Mouse (Mus musculus): ENCODE data around the gene Sf3b2. TPM values are rescaled to one million over a fixed set of nuclear protein-coding genes. Genes with fewer than 3 reads are reported as not detected.

The Sf3b2 gene
- 291 and 302 TPM in 2 replicates for polyA plus RNA-seq (2015; fragmentation: Nextera tagmentation; extraction: Ambion mirVana)

- Histone ChIP-seq H3K27me3 (no peaks in the 10 kb centered on the region), H3K9me3 (no peaks in the 10 kb centered on the region)
- peak; percentile 96 for ATAC-seq (ENCODE audit: insufficient number of reproducible peaks, low FRiP score, low TSS enrichment, low read depth)
These were observed at the start of gene Sf3b2 for GRCm38 (mm10) chr19:5294972-5295735. Gene Sf3b2, minus strand, starts transcription at chr19:5295455.

GRCm38 (mm10) chr19:5341360-5341759 is 46.1 kb upstream of the Sf3b2 start:
- no peak overlapping the region for H3K9ac ChIP-seq
- H3K9me3 ChIP-seq: no peaks in the 10 kb centered on the region
- H3K4me3 ChIP-seq: no peak overlapping the region
- no peaks in the 10 kb centered on the region for H3K27me3 ChIP-seq
- H3K4me1 ChIP-seq: no peaks in the 10 kb centered on the region
- no peaks in the 10 kb centered on the region for H3K36me3 ChIP-seq
- no peak overlapping the region for H3K4me2 ChIP-seq
- ATAC-seq (ENCODE audit: insufficient number of reproducible peaks, low FRiP score, low TSS enrichment, low read depth): no peak
- no peak overlapping the region for H3K27ac ChIP-seq
- WGBS: 90% methylated on average over 7 of the region's 7 CpGs

More at GRCm38 (mm10) chr19:5294972-5295735, at the start of gene Sf3b2:
- Histone ChIP-seq H3K4me1 (peaks cover 38% of the 10 kb centered on the region), H3K27ac (peak within 1 kb of the TSS; percentile 92), H3K9ac (peak within 1 kb of the TSS; percentile 82), H3K36me3 (peaks cover 33% of the 10 kb centered on the region), H3K4me2 (peak within 1 kb of the TSS; percentile 75), H3K4me3 (peak within 1 kb of the TSS; percentile 97)
- under 1% methylated on average over 46 of the region's 46 CpGs for WGBS

GRCm38 (mm10) chr19:5337975-5338374 is 42.7 kb upstream of the Sf3b2 start:
- WGBS: 18% methylated on average over 5 of the region's 5 CpGs
- H3K36me3 ChIP-seq: no peaks in the 10 kb centered on the region
- H3K27ac ChIP-seq: no peak overlapping the region
- H3K4me2 ChIP-seq: no peak overlapping the region
- H3K4me3 ChIP-seq: no peak overlapping the region
- H3K27me3 ChIP-seq: no peaks in the 10 kb centered on the region
- ATAC-seq (ENCODE audit: insufficient number of reproducible peaks, low FRiP score, low TSS enrichment, low read depth): no peak
- no peak overlapping the region for H3K9ac ChIP-seq
- H3K4me1 ChIP-seq: no peaks in the 10 kb centered on the region
- H3K9me3 ChIP-seq: no peaks in the 10 kb centered on the region

- H3K9ac ChIP-seq: no peak within 1 kb of the TSS
- WGBS: 85% methylated on average over 6 of the region's 6 CpGs
These were observed 40.2 kb upstream of the Sf3b2 start, which contains the start of gene Catsper1 for GRCm38 (mm10) chr19:5335441-5335840. Gene Catsper1, plus strand, starts transcription at chr19:5335741.

GRCm38 (mm10) chr19:5334741-5335140 is 39.5 kb upstream of the Sf3b2 start:
- no peak for ATAC-seq (ENCODE audit: insufficient number of reproducible peaks, low FRiP score, low TSS enrichment, low read depth)
- Histone ChIP-seq H3K4me3 (no peak overlapping the region), H3K36me3 (no peaks in the 10 kb centered on the region), H3K4me2 (no peak overlapping the region), H3K4me1 (no peaks in the 10 kb centered on the region), H3K9ac (no peak overlapping the region), H3K27me3 (no peaks in the 10 kb centered on the region), H3K27ac (no peak overlapping the region), H3K9me3 (no peaks in the 10 kb centered on the region)
- 73% methylated on average over 5 of the region's 5 CpGs for WGBS

More at GRCm38 (mm10) chr19:5335441-5335840, 40.2 kb upstream of the Sf3b2 start, which contains the start of gene Catsper1:
- no peaks in the 10 kb centered on the region for H3K9me3 ChIP-seq
- H3K4me2 ChIP-seq: no peak within 1 kb of the TSS
- H3K4me1 ChIP-seq: no peaks in the 10 kb centered on the region
- no peaks in the 10 kb centered on the region for H3K27me3 ChIP-seq
- H3K27ac ChIP-seq: no peak within 1 kb of the TSS
- H3K36me3 ChIP-seq: no peaks in the 10 kb centered on the region
- no peak within 1 kb of the TSS for H3K4me3 ChIP-seq
- no peak for ATAC-seq (ENCODE audit: insufficient number of reproducible peaks, low FRiP score, low TSS enrichment, low read depth)

GRCm38 (mm10) chr19:5327970-5328369 is 32.7 kb upstream of the Sf3b2 start:
- no peaks in the 10 kb centered on the region for H3K4me1 ChIP-seq
- H3K27ac ChIP-seq: no peak overlapping the region
- ATAC-seq (ENCODE audit: insufficient number of reproducible peaks, low FRiP score, low TSS enrichment, low read depth): no peak
- no peaks in the 10 kb centered on the region for H3K27me3 ChIP-seq
- no peak overlapping the region for H3K4me2 ChIP-seq
- no peak overlapping the region for H3K9ac ChIP-seq
- no peaks in the 10 kb centered on the region for H3K9me3 ChIP-seq
- no peak overlapping the region for H3K4me3 ChIP-seq
- H3K36me3 ChIP-seq: no peaks in the 10 kb centered on the region
- WGBS: 71% methylated on average over 19 of the region's 19 CpGs

GRCm38 (mm10) chr19:5323801-5324200 is 28.5 kb upstream of the Sf3b2 start:
- Histone ChIP-seq H3K27me3 (no peaks in the 10 kb centered on the region), H3K36me3 (no peaks in the 10 kb centered on the region), H3K27ac (no peak overlapping the region), H3K9me3 (no peaks in the 10 kb centered on the region), H3K4me1 (no peaks in the 10 kb centered on the region), H3K4me3 (no peak overlapping the region), H3K4me2 (no peak overlapping the region), H3K9ac (no peak overlapping the region)
- no peak for ATAC-seq (ENCODE audit: insufficient number of reproducible peaks, low FRiP score, low TSS enrichment, low read depth)
- WGBS: 62% methylated on average over 17 of the region's 17 CpGs

- no peak for ATAC-seq (ENCODE audit: insufficient number of reproducible peaks, low FRiP score, low TSS enrichment, low read depth)
- Histone ChIP-seq H3K27ac (no peak overlapping the region), H3K9me3 (no peaks in the 10 kb centered on the region), H3K4me1 (no peaks in the 10 kb centered on the region), H3K9ac (no peak overlapping the region), H3K4me3 (no peak overlapping the region), H3K27me3 (no peaks in the 10 kb centered on the region), H3K4me2 (no peak overlapping the region), H3K36me3 (no peaks in the 10 kb centered on the region)
- 86% methylated on average over 8 of the region's 8 CpGs for WGBS
These were observed 17.9 kb upstream of the Sf3b2 start for GRCm38 (mm10) chr19:5313189-5313588.

GRCm38 (mm10) chr19:5309025-5309424 is 13.8 kb upstream of the Sf3b2 start:
- Histone ChIP-seq H3K4me3 (no peak overlapping the region), H3K27ac (no peak overlapping the region), H3K4me2 (no peak overlapping the region), H3K4me1 (peaks cover 8% of the 10 kb centered on the region; the same call in 1 of the 2 replicates), H3K27me3 (peaks cover 10% of the 10 kb centered on the region; the same call in 1 of the 2 replicates), H3K9me3 (no peaks in the 10 kb centered on the region), H3K9ac (no peak overlapping the region), H3K36me3 (peaks cover 16% of the 10 kb centered on the region; the same call in 1 of the 2 replicates)
- 83% methylated on average over 7 of the region's 7 CpGs for WGBS
- no peak for ATAC-seq (ENCODE audit: insufficient number of reproducible peaks, low FRiP score, low TSS enrichment, low read depth)

GRCm38 (mm10) chr19:5306968-5307734 is 11.9 kb upstream of the Sf3b2 start:
- no peak for ATAC-seq (ENCODE audit: insufficient number of reproducible peaks, low FRiP score, low TSS enrichment, low read depth)
- peaks cover 11% of the 10 kb centered on the region; the same call in 1 of the 2 replicates for H3K4me1 ChIP-seq
- peak overlapping the region; percentile 50 for H3K4me2 ChIP-seq
- H3K36me3 ChIP-seq: peaks cover 19% of the 10 kb centered on the region; the same call in 1 of the 2 replicates
- no peaks in the 10 kb centered on the region for H3K9me3 ChIP-seq
- no peak overlapping the region for H3K9ac ChIP-seq
- peaks cover 10% of the 10 kb centered on the region; the same call in 1 of the 2 replicates for H3K27me3 ChIP-seq
- H3K4me3 ChIP-seq: peak overlapping the region; percentile 33
- 41% methylated on average over 97 of the region's 98 CpGs for WGBS
- H3K27ac ChIP-seq: no peak overlapping the region

GRCm38 (mm10) chr19:5306279-5306678 is 11.0 kb upstream of the Sf3b2 start:
- Histone ChIP-seq H3K9me3 (no peaks in the 10 kb centered on the region), H3K27ac (no peak overlapping the region), H3K27me3 (peaks cover 10% of the 10 kb centered on the region; the same call in 1 of the 2 replicates), H3K36me3 (peaks cover 19% of the 10 kb centered on the region; the same call in 1 of the 2 replicates), H3K9ac (no peak overlapping the region), H3K4me1 (peaks cover 11% of the 10 kb centered on the region; the same call in 1 of the 2 replicates), H3K4me3 (no peak overlapping the region), H3K4me2 (no peak overlapping the region)
- no peak for ATAC-seq (ENCODE audit: insufficient number of reproducible peaks, low FRiP score, low TSS enrichment, low read depth)
- WGBS: 84% methylated on average over 6 of the region's 6 CpGs

GRCm38 (mm10) chr19:5302455-5302854 is 7.2 kb upstream of the Sf3b2 start:
- Histone ChIP-seq H3K36me3 (peaks cover 19% of the 10 kb centered on the region; the same call in 1 of the 2 replicates), H3K9ac (no peak overlapping the region), H3K4me3 (no peak overlapping the region), H3K27ac (no peak overlapping the region), H3K4me1 (peaks cover 26% of the 10 kb centered on the region), H3K4me2 (no peak overlapping the region), H3K9me3 (no peaks in the 10 kb centered on the region), H3K27me3 (peaks cover 7% of the 10 kb centered on the region; the same call in 1 of the 2 replicates)
- ATAC-seq (ENCODE audit: insufficient number of reproducible peaks, low FRiP score, low TSS enrichment, low read depth): no peak
- WGBS: 22% methylated on average over 4 of the region's 4 CpGs

All from limb, embryonic 15.5 days (tissue).